Mouse (Mus musculus) left cerebral cortex, adult 18-20 months (tissue): ENCODE results near the gene Trpm3. TPM values are rescaled to one million over a fixed set of nuclear protein-coding genes. Genes with fewer than 3 reads are reported as not detected.

ENCODE experiments used
- DNase-seq, 2 experiments: peaks; one replicate each; pipeline ENCODE4 v3.0.0; 2021 to 2022; ENCODE audit warnings: low spot score in 2 of 2, mixed read lengths in 1 of 2
- total RNA-seq, 2 experiments: library from RNA; stranded (reverse); gene quantifications; 2 replicates each; pipeline ENCODE4 v1.2.3; 2021

The Trpm3 gene
- total RNA-seq, 2 experiments from 2014 or later: 31.4 to 36.8 TPM

GRCm38 (mm10) chr19:22631316-22631715 lies 492.5 kb downstream of the Trpm3 start:
- DNase-seq: peak; percentile 36 to 54

GRCm38 (mm10) chr19:22635635-22636034 lies 496.8 kb downstream of the Trpm3 start:
- no peak for DNase-seq

GRCm38 (mm10) chr19:22637786-22638185 lies 498.9 kb downstream of the Trpm3 start:
- no peak for DNase-seq

GRCm38 (mm10) chr19:22638394-22638954 lies 499.6 kb downstream of the Trpm3 start:
- no peak for DNase-seq

- DNase-seq: no peak
These were observed 503.3 kb downstream of the Trpm3 start for GRCm38 (mm10) chr19:22642124-22642523.

GRCm38 (mm10) chr19:22656466-22657215 lies 517.8 kb downstream of the Trpm3 start:
- DNase-seq: peak; percentile 3 to 9

- no peak for DNase-seq
These were observed 518.4 kb downstream of the Trpm3 start for GRCm38 (mm10) chr19:22657251-22657650.

GRCm38 (mm10) chr19:22665401-22665800 lies 526.6 kb downstream of the Trpm3 start:
- no peak for DNase-seq

- DNase-seq: no peak
These were observed 531.4 kb downstream of the Trpm3 start for GRCm38 (mm10) chr19:22670222-22670621.

GRCm38 (mm10) chr19:22672892-22673291 lies 534.0 kb downstream of the Trpm3 start:
- DNase-seq: no peak

- no peak for DNase-seq
These were observed 537.4 kb downstream of the Trpm3 start for GRCm38 (mm10) chr19:22676206-22676605.

GRCm38 (mm10) chr19:22682238-22682637 lies 543.4 kb downstream of the Trpm3 start:
- DNase-seq: no peak

- DNase-seq: no peak
These were observed 553.1 kb downstream of the Trpm3 start for GRCm38 (mm10) chr19:22691995-22692394.

- no peak for DNase-seq
These were observed 553.7 kb downstream of the Trpm3 start for GRCm38 (mm10) chr19:22692553-22692952.

GRCm38 (mm10) chr19:22692956-22693355 lies 554.1 kb downstream of the Trpm3 start:
- no peak for DNase-seq

- peak; percentile 25 to 34 for DNase-seq
These were observed 556.6 kb downstream of the Trpm3 start for GRCm38 (mm10) chr19:22695423-22695822.

- DNase-seq: no peak
These were observed 559.9 kb downstream of the Trpm3 start for GRCm38 (mm10) chr19:22698737-22699136.

- no peak for DNase-seq
These were observed 562.2 kb downstream of the Trpm3 start for GRCm38 (mm10) chr19:22700871-22701651.

GRCm38 (mm10) chr19:22703876-22704275 lies 565.0 kb downstream of the Trpm3 start:
- no peak for DNase-seq

GRCm38 (mm10) chr19:22705414-22705813 lies 566.6 kb downstream of the Trpm3 start:
- no peak for DNase-seq

GRCm38 (mm10) chr19:22719027-22719426 lies 580.2 kb downstream of the Trpm3 start:
- no peak for DNase-seq

GRCm38 (mm10) chr19:22729846-22730245 lies 591.0 kb downstream of the Trpm3 start:
- DNase-seq: no peak
